Mouse (Mus musculus) lung, postnatal 0 days (tissue): ENCODE data around the gene Dctn5.

Source experiments
- CTCF ChIP-seq: IDR thresholded peaks from 2 replicates; pipeline ENCODE4 v1.5.1; 2016; ENCODE audit warnings: antibody characterized with exemption, mild to moderate bottlenecking
- EP300 ChIP-seq: IDR thresholded peaks from 2 replicates; pipeline ENCODE4 v1.6.1; 2016; ENCODE audit warnings: antibody characterized with exemption, mild to moderate bottlenecking, control low read depth

DNA sequence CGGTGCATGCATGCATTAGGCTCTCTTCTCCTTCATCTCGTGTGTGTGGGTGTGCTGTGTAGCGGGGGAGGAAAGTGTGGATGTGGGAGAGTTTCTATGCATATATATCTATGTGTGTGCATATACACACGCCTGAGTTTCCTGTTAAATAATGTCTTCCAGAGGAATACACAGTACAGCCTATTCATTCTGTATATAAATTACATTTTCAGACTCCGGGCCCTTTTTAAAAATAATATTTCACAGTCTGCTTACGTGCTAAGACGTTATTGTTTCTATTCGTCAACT lies 441 bp downstream of the Dctn5 start:
- no peak for TF ChIP-seq CTCF
- TF ChIP-seq EP300 = no peak
